Mouse (Mus musculus) MEL (cell line): ENCODE results near the gene Ube3b. TPM values are rescaled to one million over a fixed set of nuclear protein-coding genes. Genes with fewer than 3 reads are reported as not detected.

Experiments
- DNase-seq: peaks from one replicate; pipeline ENCODE4 v3.0.0; 2011; ENCODE audit warnings: low read depth, low spot score
- H3K27ac ChIP-seq: 2 replicates; pipeline ENCODE4 v1.5.1; 2012; ENCODE audit warnings: low read depth, mild to moderate bottlenecking, control low read depth, low read length, moderate library complexity; ENCODE audit not compliant: control insufficient read depth
- H3K27me3 ChIP-seq, 2 experiments: fragments of 150-350 bp in 1 of 2; sonication (generic) in 1 of 2; 2 replicates each; pipeline ENCODE4 v1.6.1; 2012; ENCODE audit warnings: low read length in 2 of 2, mild to moderate bottlenecking in 2 of 2, improper control_type of control experiment in 1 of 2, moderate library complexity in 1 of 2; ENCODE audit not compliant: insufficient read depth in 2 of 2, control insufficient read depth in 1 of 2
- H3K36me3 ChIP-seq, 2 experiments: 2 replicates each; pipeline ENCODE4 v1.6.1; 2012 to 2014; ENCODE audit warnings: low read length in 2 of 2, improper control_type of control experiment in 1 of 2, inconsistent platforms in 1 of 2, mild to moderate bottlenecking in 1 of 2; ENCODE audit not compliant: insufficient read depth in 2 of 2, control insufficient read depth in 1 of 2
- H3K4me1 ChIP-seq, 2 experiments: fragments of 150-350 bp in 1 of 2; sonication (generic) in 1 of 2; 2 replicates each; pipeline ENCODE4 v1.6.1; 2012; ENCODE audit warnings: low read length in 2 of 2, improper control_type of control experiment in 1 of 2, mild to moderate bottlenecking in 1 of 2; ENCODE audit not compliant: insufficient read depth in 2 of 2, control insufficient read depth in 1 of 2
- H3K4me3 ChIP-seq, 2 experiments: fragments of 150-350 bp in 1 of 2; sonication (generic) in 1 of 2; 2 replicates each; pipeline ENCODE4 v1.5.1; 2012; ENCODE audit warnings: low read depth in 2 of 2, low read length in 2 of 2, mild to moderate bottlenecking in 2 of 2, moderate library complexity in 2 of 2, control low read depth in 1 of 2, improper control_type of control experiment in 1 of 2; ENCODE audit not compliant: control insufficient read depth in 1 of 2, insufficient read depth in 1 of 2
- H3K79me2 ChIP-seq: 2 replicates; pipeline ENCODE4 v1.6.1; 2012; ENCODE audit warnings: mild to moderate bottlenecking, low read length, moderate library complexity; ENCODE audit not compliant: control insufficient read depth, poor library complexity, insufficient read depth
- H3K9ac ChIP-seq: 2 replicates; pipeline ENCODE4 v1.6.1; 2012; ENCODE audit warnings: low read depth, mild to moderate bottlenecking, control low read depth, low read length, moderate library complexity; ENCODE audit not compliant: control insufficient read depth, poor library complexity, severe bottlenecking
- H3K9me3 ChIP-seq: fragments of 150-350 bp; sonication (generic); replicated peaks from 2 replicates; pipeline ENCODE4 v1.6.1; 2012; ENCODE audit warnings: mild to moderate bottlenecking, low read length, improper control_type of control experiment, moderate library complexity; ENCODE audit not compliant: insufficient read depth
- CHD2 ChIP-seq: IDR thresholded peaks from 2 replicates; pipeline ENCODE4 v1.6.1; 2011; ENCODE audit warnings: low read length, improper control_type of control experiment
- CTCF ChIP-seq, 3 experiments: IDR thresholded peaks in 2 of 3; conservative IDR thresholded peaks in 1 of 3; 2 replicates each; pipeline ENCODE4 v1.5.1; 2011 to 2012; ENCODE audit warnings: low read length in 3 of 3, low read depth in 2 of 3, mild to moderate bottlenecking in 2 of 3, improper control_type of control experiment in 1 of 3, inconsistent platforms in 1 of 3, mixed read lengths in 1 of 3, moderate library complexity in 1 of 3; ENCODE audit not compliant: control insufficient read depth in 1 of 3, insufficient read depth in 1 of 3, poor library complexity in 1 of 3, severe bottlenecking in 1 of 3
- E2F4 ChIP-seq: IDR thresholded peaks from 2 replicates; pipeline ENCODE4 v1.6.1; 2011; ENCODE audit warnings: low read depth, low read length, improper control_type of control experiment, borderline replicate concordance
- EP300 ChIP-seq, 2 experiments: IDR thresholded peaks; 2 replicates each; pipeline ENCODE4 v1.6.1; 2011; ENCODE audit warnings: improper control_type of control experiment in 2 of 2, low read length in 2 of 2, low read depth in 1 of 2, mild to moderate bottlenecking in 1 of 2
- ETS1 ChIP-seq: IDR thresholded peaks from 2 replicates; pipeline ENCODE4 v1.6.1; 2012; ENCODE audit warnings: low read depth, mild to moderate bottlenecking, inconsistent platforms, low read length, improper control_type of control experiment, moderate library complexity
- GABPA ChIP-seq: IDR thresholded peaks from 2 replicates; pipeline ENCODE4 v1.6.1; 2012; ENCODE audit warnings: low read depth, mild to moderate bottlenecking, inconsistent platforms, low read length, improper control_type of control experiment, moderate library complexity
- HCFC1 ChIP-seq: IDR thresholded peaks from 2 replicates; pipeline ENCODE4 v1.6.1; 2012; ENCODE audit warnings: low read depth, mild to moderate bottlenecking, inconsistent platforms, low read length, improper control_type of control experiment, moderate library complexity
- JUND ChIP-seq: IDR thresholded peaks from 2 replicates; pipeline ENCODE4 v1.6.1; 2011; ENCODE audit warnings: low read depth, mild to moderate bottlenecking, improper control_type of control experiment, low read length
- MAFK ChIP-seq: IDR thresholded peaks from 2 replicates; pipeline ENCODE4 v1.6.1; 2011; ENCODE audit warnings: low read depth, mild to moderate bottlenecking, low read length, improper control_type of control experiment, borderline replicate concordance
- MAZ ChIP-seq: IDR thresholded peaks from 2 replicates; pipeline ENCODE4 v1.6.1; 2012; ENCODE audit warnings: low read depth, mild to moderate bottlenecking, inconsistent platforms, low read length, improper control_type of control experiment
- MEF2A ChIP-seq: IDR thresholded peaks from 2 replicates; pipeline ENCODE4 v1.6.1; 2014; ENCODE audit warnings: low read depth, mild to moderate bottlenecking, inconsistent platforms, low read length, improper control_type of control experiment; ENCODE audit not compliant: poor library complexity, insufficient replicate concordance, severe bottlenecking; ENCODE audit errors: extremely low read depth
- MYB ChIP-seq: IDR thresholded peaks from 2 replicates; pipeline ENCODE4 v1.6.1; 2011; ENCODE audit warnings: mild to moderate bottlenecking, low read depth, low read length, improper control_type of control experiment
- MYC ChIP-seq: IDR thresholded peaks from 2 replicates; pipeline ENCODE4 v1.6.1; 2011; ENCODE audit warnings: low read depth, mild to moderate bottlenecking, low read length, improper control_type of control experiment, moderate library complexity
- NELFE ChIP-seq: IDR thresholded peaks from 2 replicates; pipeline ENCODE4 v1.6.1; 2011; ENCODE audit warnings: low read depth, low read length, improper control_type of control experiment
- NRF1 ChIP-seq: IDR thresholded peaks from 2 replicates; pipeline ENCODE4 v1.6.1; 2014; ENCODE audit warnings: low read depth, mild to moderate bottlenecking, inconsistent platforms, low read length, improper control_type of control experiment, moderate library complexity; ENCODE audit not compliant: poor library complexity, insufficient read depth, severe bottlenecking
- POLR2AphosphoS5 ChIP-seq: IDR thresholded peaks from 2 replicates; pipeline ENCODE4 v1.6.1; 2012; ENCODE audit warnings: low read depth, borderline replicate concordance, mild to moderate bottlenecking, inconsistent platforms, low read length, moderate library complexity, mixed read lengths
- RAD21 ChIP-seq: IDR thresholded peaks from 2 replicates; pipeline ENCODE4 v1.6.1; 2011; ENCODE audit warnings: mild to moderate bottlenecking, low read depth, low read length, improper control_type of control experiment
- RCOR1 ChIP-seq: IDR thresholded peaks from 2 replicates; pipeline ENCODE4 v1.6.1; 2012; ENCODE audit warnings: low read depth, mild to moderate bottlenecking, inconsistent platforms, low read length, improper control_type of control experiment
- SIN3A ChIP-seq: IDR thresholded peaks from 2 replicates; pipeline ENCODE4 v1.6.1; 2012; ENCODE audit warnings: low read length, improper control_type of control experiment, inconsistent platforms
- TAL1 ChIP-seq: IDR thresholded peaks from 2 replicates; pipeline ENCODE4 v1.6.1; 2012; ENCODE audit warnings: mild to moderate bottlenecking, inconsistent platforms, low read length, moderate library complexity, mixed read lengths
- TBP ChIP-seq: IDR thresholded peaks from 2 replicates; pipeline ENCODE4 v1.8.0; 2011; ENCODE audit warnings: low read depth, low read length, improper control_type of control experiment
- TCF12 ChIP-seq: IDR thresholded peaks from 2 replicates; pipeline ENCODE4 v1.6.1; 2014; ENCODE audit warnings: low read depth, mild to moderate bottlenecking, inconsistent platforms, low read length, improper control_type of control experiment, moderate library complexity
- ZC3H11A ChIP-seq: IDR thresholded peaks from 2 replicates; pipeline ENCODE4 v1.6.1; 2012; ENCODE audit warnings: low read depth, mild to moderate bottlenecking, inconsistent platforms, low read length, improper control_type of control experiment
- ZKSCAN1 ChIP-seq: IDR thresholded peaks from 2 replicates; pipeline ENCODE4 v1.6.1; 2012; ENCODE audit warnings: low read depth, mild to moderate bottlenecking, inconsistent platforms, low read length, improper control_type of control experiment, moderate library complexity
- ZMIZ1 ChIP-seq: IDR thresholded peaks from 2 replicates; pipeline ENCODE4 v1.6.1; 2012; ENCODE audit warnings: low read depth, mild to moderate bottlenecking, inconsistent platforms, low read length, improper control_type of control experiment, moderate library complexity
- ZNF384 ChIP-seq: IDR thresholded peaks from 2 replicates; pipeline ENCODE4 v1.6.1; 2012; ENCODE audit warnings: low read depth, mild to moderate bottlenecking, inconsistent platforms, low read length, improper control_type of control experiment
- polyA plus RNA-seq, 2 experiments: library from polyadenylated mRNA; stranded (reverse) in 1 of 2; unstranded in 1 of 2; fragments of >175 nt in 1 of 2; fragments of >200 nt in 1 of 2; gene quantifications; 2 replicates each; pipeline versions ENCODE4 v1.2.1 to v1.2.4; 2012; ENCODE audit warnings: low replicate concordance in 2 of 2, low read depth in 1 of 2; ENCODE audit not compliant: insufficient read length in 2 of 2, insufficient read depth in 1 of 2, missing spikeins in 1 of 2
- total RNA-seq: library from RNA; depleted of rRNA; stranded (reverse); fragments of 300-350 nt; gene quantifications from 2 replicates; pipeline ENCODE4 v1.2.3, GENCODE M21; 2012

Ube3b gene
- total and polyA plus RNA-seq, 3 experiments = 21.8 to 150 (median 45.4) TPM

DNA sequence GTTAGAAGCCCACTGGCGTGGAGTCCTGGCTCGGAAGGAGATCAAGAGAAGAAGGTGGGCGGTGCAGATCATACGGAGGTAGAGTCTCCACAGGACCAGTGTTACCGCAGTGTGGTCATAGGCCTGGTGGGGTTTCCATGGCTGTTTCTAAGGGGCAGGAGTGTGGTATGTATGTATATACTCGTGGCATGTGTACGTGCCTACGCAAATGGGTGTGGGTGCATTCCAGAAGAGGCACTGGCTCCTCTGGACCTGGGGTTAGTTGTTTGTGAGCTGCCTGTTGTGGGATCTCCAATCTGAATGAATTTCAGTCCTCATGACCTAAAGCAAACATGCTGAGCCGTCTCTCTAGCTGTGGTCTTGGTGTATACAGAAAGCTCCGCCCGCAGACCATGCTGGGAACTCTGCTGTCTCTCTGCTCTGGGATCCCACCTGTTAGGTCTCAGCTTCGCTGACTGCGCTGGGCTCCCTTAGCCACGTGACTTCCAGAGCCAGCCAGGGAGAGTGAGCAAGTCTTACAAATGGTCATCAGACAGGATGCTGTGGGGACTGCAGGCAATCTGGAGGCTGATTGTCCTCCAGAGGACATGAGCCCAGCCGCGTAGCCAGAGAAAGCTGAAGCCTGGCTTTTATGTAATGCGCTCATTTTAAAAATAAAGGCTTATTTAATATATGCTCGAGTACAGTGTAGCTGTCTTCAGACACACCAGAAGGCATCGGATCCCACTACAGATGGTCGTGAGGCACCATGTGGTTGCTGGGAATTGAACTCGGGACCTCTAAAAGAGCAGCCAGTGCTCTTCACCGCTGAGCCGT lies 23.3 kb upstream of the Ube3b start:
- Histone ChIP-seq H3K27me3 (no peaks in the 10 kb centered on the region), H3K9me3 (no peaks in the 10 kb centered on the region), H3K27ac (no peak overlapping the region), H3K36me3 (no peaks in the 10 kb centered on the region), H3K4me1 (no peaks in the 10 kb centered on the region), H3K4me3 (no peak overlapping the region), H3K9ac (no peak overlapping the region), H3K79me2 (no peaks in the 10 kb centered on the region)
- TF ChIP-seq MYC (no peak), GABPA (no peak), ETS1 (no peak), RAD21 (no peak), ZC3H11A (no peak), ZKSCAN1 (no peak), POLR2AphosphoS5 (no peak), MEF2A (no peak), NELFE (no peak), MYB (no peak), MAFK (no peak), RCOR1 (no peak), MAZ (no peak), SIN3A (no peak), ZMIZ1 (no peak), CHD2 (no peak)
- no peak for DNase-seq

DNA sequence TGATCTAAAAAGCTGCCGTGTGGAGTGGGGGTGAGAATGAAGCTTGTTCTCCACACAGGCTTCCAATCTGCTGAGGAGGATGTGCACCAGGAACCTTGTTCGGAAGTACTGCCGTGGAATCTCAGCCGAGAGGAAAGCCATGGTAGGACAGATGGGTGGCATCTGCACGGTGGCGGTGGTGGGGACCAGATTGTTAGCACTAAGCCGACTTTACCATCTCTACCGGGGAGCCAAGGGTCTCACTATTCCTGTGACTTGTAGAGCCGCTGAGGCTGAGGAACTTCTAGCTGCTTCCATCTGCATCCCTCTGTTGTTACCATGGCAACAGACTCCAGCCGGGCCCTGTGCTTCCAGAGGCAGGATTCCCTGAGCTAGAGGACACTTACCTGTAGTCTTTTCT lies 21.6 kb upstream of the Ube3b start:
- Histone ChIP-seq H3K9me3 (no peaks in the 10 kb centered on the region), H3K4me3 (no peak overlapping the region), H3K27me3 (no peaks in the 10 kb centered on the region), H3K36me3 (no peaks in the 10 kb centered on the region), H3K9ac (no peak overlapping the region), H3K27ac (no peak overlapping the region), H3K79me2 (no peaks in the 10 kb centered on the region), H3K4me1 (no peaks in the 10 kb centered on the region)
- TF ChIP-seq MAFK (no peak), MAZ (no peak), TAL1 (no peak), TBP (no peak), CTCF (IDR thresholded peaks at IDR 0.05 in 2 of 3, conservative IDR thresholded peaks at IDR 0.05 in 1 of 3; ENCODE audit: control insufficient read depth in 1 of 3, insufficient read depth in 1 of 3, low read depth in 2 of 3, low read length in 3 of 3, poor library complexity in 1 of 3, severe bottlenecking in 1 of 3) (no peak), MEF2A (no peak), TCF12 (no peak), EP300 (IDR thresholded peaks at IDR 0.05; ENCODE audit: low read depth in 1 of 2, low read length in 2 of 2) (no peak), JUND (no peak), CHD2 (no peak), E2F4 (no peak), SIN3A (no peak), ZNF384 (no peak), NRF1 (no peak), ETS1 (no peak), HCFC1 (no peak)
- no peak for DNase-seq
